Mouse (Mus musculus): ENCODE data around the gene Phox2a. TPM values are rescaled to one million over a fixed set of nuclear protein-coding genes. Genes with fewer than 3 reads are reported as not detected.

Gene Phox2a
- polyA plus RNA-seq, 1 experiment from 2014 or later: 0.10 TPM

DNA sequence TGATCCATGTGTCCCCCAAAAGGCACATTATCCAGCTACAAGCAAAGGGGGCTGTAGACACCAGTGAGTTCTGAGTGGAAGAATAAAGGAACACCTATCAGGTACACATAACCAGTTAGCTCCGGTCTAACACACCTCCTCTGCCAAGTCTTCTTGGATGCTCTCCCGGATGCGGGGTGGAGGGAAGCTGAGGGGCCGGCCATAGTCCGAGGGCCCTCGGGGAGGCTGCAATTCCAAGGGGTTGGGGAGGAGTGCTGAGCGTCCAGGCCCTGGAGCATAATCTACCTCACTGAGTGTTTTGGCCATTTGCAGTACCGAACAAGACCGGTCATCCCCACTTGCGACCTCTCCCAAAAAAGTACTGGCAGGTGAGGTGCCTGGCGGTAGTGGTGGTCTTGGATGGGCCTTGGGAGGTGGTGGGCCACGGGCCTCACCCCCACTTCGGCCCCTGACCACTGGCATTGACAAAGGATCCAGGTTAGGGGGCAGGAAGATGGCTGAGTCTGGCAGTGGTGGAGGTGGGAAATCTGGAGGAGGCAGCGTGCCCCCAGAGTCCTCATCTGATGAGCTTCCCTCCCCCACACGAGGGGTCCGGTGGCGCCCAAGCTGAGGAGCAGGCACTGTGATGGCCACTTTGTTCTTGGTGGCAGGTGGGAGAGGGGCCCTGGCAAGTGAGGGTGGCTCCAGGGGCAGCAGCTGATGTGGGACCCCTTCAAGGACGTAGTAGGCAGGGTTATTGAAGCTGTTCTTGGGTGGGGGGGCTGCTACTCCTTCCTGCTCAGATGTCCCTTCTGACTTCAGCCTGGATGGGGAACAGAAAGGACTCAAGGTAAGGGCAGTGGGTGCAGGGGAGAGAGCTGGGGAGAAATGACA is 5.9 kb downstream of the Phox2a start:
- Histone ChIP-seq H3K4me1 (replicated peaks; ENCODE audit: control insufficient read depth, insufficient read depth, low read length) (peaks cover 3% of the 10 kb centered on the region), H3K4me2 (no peak overlapping the region), H3K36me3 (ENCODE audit: control insufficient read depth, insufficient read depth, low read length) (peaks cover 29% of the 10 kb centered on the region), H3K27ac (ENCODE audit: low read depth, low read length) (no peak overlapping the region), H3K9me3 (ENCODE audit: control insufficient read depth, low read length) (no peaks in the 10 kb centered on the region), H3K27me3 (replicated peaks; ENCODE audit: control insufficient read depth, insufficient read depth, low read length) (peaks cover 52% of the 10 kb centered on the region), H3K9ac (ENCODE audit: low read depth, low read length) (no peak overlapping the region), H3K4me3 (ENCODE audit: low read depth, low read length) (no peak overlapping the region)
- DNase-seq (ENCODE audit: low spot score) (no peak), ATAC-seq (replicated peaks; ENCODE audit: low FRiP score) (no peak)
- WGBS: 82% methylated on average over 18 of the region's 18 CpGs

DNA sequence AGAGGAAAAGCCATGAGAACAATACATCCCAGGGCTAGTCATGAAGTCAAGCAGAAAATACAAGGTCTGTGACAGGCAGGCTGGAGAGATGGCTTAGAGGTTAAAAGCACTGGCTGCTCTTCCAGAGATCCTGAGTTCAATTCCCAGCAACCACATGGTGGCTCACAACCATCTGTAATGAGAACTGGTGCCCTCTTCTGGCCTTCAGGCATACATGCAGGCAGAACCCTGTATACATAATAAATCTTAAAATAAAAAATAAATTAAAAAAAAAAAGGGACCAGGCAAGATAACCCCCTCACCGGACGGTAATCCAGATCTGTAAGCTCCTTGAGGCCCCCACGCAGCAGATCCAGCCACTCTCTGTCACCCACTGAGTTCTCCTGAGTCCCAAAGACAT is 12.3 kb downstream of the Phox2a start:
- Histone ChIP-seq H3K4me2 (no peak overlapping the region), H3K4me3 (ENCODE audit: low read depth, low read length) (no peak overlapping the region), H3K9ac (ENCODE audit: low read depth, low read length) (no peak overlapping the region), H3K27me3 (replicated peaks; ENCODE audit: control insufficient read depth, insufficient read depth, low read length) (no peaks in the 10 kb centered on the region), H3K36me3 (ENCODE audit: control insufficient read depth, insufficient read depth, low read length) (peaks cover 45% of the 10 kb centered on the region), H3K4me1 (replicated peaks; ENCODE audit: control insufficient read depth, insufficient read depth, low read length) (peaks cover 3% of the 10 kb centered on the region; the same call in 1 of the 2 replicates), H3K9me3 (ENCODE audit: control insufficient read depth, low read length) (no peaks in the 10 kb centered on the region), H3K27ac (ENCODE audit: low read depth, low read length) (no peak overlapping the region)
- DNase-seq (ENCODE audit: low spot score) (no peak), ATAC-seq (replicated peaks; ENCODE audit: low FRiP score) (no peak)
- WGBS: 89% methylated on average over 3 of the region's 3 CpGs

DNA sequence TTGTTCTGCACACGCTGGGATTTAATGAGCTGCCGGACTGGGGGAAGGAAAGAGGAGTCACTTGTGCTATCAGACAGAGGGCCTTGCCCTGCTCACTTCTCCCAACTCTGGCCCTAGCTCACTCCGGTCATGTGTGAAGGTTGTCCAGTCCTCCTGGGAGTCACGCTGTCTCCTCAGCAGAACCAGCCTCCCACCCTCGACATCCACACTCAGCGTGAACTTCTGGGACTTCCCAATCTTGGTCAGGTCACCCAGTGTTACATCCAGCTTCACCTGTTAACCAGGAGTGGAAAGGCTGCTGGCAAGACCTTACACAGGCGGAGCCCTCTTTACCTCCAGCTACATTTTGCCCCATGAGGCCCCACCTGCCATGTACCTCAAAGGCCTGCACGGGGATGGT is 13.3 kb downstream of the Phox2a start:
- H3K9me3 ChIP-seq (ENCODE audit: control insufficient read depth, low read length): no peaks in the 10 kb centered on the region
- peaks cover 6% of the 10 kb centered on the region; the same call in 1 of the 2 replicates for H3K4me1 ChIP-seq (replicated peaks; ENCODE audit: control insufficient read depth, insufficient read depth, low read length)
- H3K27ac ChIP-seq (ENCODE audit: low read depth, low read length): no peak overlapping the region
- H3K4me3 ChIP-seq (ENCODE audit: low read depth, low read length): no peak overlapping the region
- 87% methylated on average over 8 of the region's 8 CpGs for WGBS
- no peak overlapping the region for H3K4me2 ChIP-seq
- peaks cover under 1% of the 10 kb centered on the region; the same call in 1 of the 2 replicates for H3K27me3 ChIP-seq (replicated peaks; ENCODE audit: control insufficient read depth, insufficient read depth, low read length)
- ATAC-seq (replicated peaks; ENCODE audit: low FRiP score) (no peak), DNase-seq (ENCODE audit: low spot score) (no peak)
- no peak overlapping the region for H3K9ac ChIP-seq (ENCODE audit: low read depth, low read length)
- peaks cover 39% of the 10 kb centered on the region for H3K36me3 ChIP-seq (ENCODE audit: control insufficient read depth, insufficient read depth, low read length)

DNA sequence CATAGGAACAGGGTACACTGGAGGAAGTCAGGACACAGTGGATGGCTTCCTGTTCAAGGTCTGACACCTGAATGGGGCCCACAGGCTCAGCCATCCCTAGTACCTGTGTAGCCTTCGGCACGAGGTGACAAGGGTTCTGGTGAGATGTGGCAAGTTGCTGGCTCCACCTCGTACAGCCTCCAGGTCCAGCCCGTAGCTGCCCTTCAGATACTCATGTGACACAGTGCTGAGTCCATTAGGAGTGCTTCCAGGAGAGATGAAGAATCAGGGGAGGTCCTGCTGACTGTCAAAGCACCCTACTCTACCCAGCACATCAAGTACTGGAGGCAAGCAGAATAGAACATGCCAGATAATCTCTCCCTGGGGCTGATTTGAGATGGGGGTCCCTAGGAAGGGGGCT is 14.3 kb downstream of the Phox2a start:
- Histone ChIP-seq H3K9ac (ENCODE audit: low read depth, low read length) (no peak overlapping the region), H3K27ac (ENCODE audit: low read depth, low read length) (no peak overlapping the region), H3K4me1 (replicated peaks; ENCODE audit: control insufficient read depth, insufficient read depth, low read length) (peaks cover 6% of the 10 kb centered on the region; the same call in 1 of the 2 replicates), H3K36me3 (ENCODE audit: control insufficient read depth, insufficient read depth, low read length) (peaks cover 34% of the 10 kb centered on the region), H3K4me2 (no peak overlapping the region), H3K9me3 (ENCODE audit: control insufficient read depth, low read length) (no peaks in the 10 kb centered on the region), H3K27me3 (replicated peaks; ENCODE audit: control insufficient read depth, insufficient read depth, low read length) (peaks cover 8% of the 10 kb centered on the region), H3K4me3 (ENCODE audit: low read depth, low read length) (no peak overlapping the region)
- DNase-seq (ENCODE audit: low spot score) (no peak), ATAC-seq (replicated peaks; ENCODE audit: low FRiP score) (no peak)
- 86% methylated on average over 4 of the region's 4 CpGs for WGBS

DNA sequence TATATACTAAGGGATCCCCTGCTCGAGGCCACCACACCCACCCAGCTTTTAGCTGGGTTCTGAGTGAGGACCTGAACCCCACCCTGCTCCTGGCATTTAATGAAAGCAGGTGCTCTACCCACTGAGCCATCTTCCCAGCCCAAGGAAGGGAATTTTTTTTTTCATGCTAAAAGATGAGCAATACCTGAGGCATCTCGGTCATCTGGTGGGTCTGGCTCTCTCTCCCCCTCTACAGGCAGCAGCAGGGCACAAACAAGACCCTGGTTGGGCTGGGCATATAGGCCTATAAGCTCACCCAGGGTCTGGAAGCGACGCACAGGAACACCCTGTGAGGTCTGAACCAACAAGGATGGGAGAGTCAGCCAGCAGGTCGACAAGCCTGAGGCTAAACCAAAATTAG is 15.2 kb downstream of the Phox2a start:
- Histone ChIP-seq H3K36me3 (ENCODE audit: control insufficient read depth, insufficient read depth, low read length) (peaks cover 28% of the 10 kb centered on the region), H3K4me3 (ENCODE audit: low read depth, low read length) (no peak overlapping the region), H3K9ac (ENCODE audit: low read depth, low read length) (no peak overlapping the region), H3K4me2 (no peak overlapping the region), H3K4me1 (replicated peaks; ENCODE audit: control insufficient read depth, insufficient read depth, low read length) (peaks cover 6% of the 10 kb centered on the region; the same call in 1 of the 2 replicates), H3K27me3 (replicated peaks; ENCODE audit: control insufficient read depth, insufficient read depth, low read length) (peaks cover 18% of the 10 kb centered on the region), H3K9me3 (ENCODE audit: control insufficient read depth, low read length) (no peaks in the 10 kb centered on the region), H3K27ac (ENCODE audit: low read depth, low read length) (no peak overlapping the region)
- WGBS: 74% methylated on average over 5 of the region's 5 CpGs
- ATAC-seq (replicated peaks; ENCODE audit: low FRiP score): no peak
- no peak for DNase-seq (ENCODE audit: low spot score)

DNA sequence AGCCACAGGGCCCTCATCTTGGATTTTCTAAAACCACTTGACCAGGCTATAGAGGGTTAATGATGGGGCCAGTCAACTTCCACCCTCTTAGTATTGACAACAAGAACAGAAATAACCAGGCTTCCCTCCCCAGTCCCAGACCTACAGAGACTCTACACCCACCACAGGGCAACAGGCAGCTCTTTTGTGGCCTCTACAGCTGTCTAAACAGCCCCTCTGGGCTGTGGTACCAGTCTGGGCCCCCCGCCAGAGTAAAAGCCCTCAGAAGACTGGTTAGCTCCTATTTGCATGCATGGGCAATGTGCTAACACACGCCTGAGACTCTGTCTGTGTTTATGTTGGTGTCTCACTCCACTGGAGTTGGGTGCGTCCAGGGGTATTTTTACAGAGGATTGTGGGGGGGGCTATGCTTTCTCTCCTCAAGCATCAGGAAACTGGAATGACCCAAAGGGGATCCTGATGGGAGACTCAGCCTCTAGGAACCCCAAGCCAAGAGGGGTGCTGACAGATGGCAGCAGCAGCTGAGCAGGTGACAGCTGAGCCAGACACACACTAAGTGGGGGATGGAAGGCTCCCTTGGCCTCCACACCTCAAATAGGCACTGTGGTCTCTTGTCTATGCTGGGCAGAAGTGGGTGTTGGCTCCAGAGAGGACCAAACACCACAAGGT is 15.9 kb downstream of the Phox2a start:
- Histone ChIP-seq H3K4me3 (ENCODE audit: low read depth, low read length) (no peak overlapping the region), H3K27me3 (replicated peaks; ENCODE audit: control insufficient read depth, insufficient read depth, low read length) (peaks cover 22% of the 10 kb centered on the region), H3K9me3 (ENCODE audit: control insufficient read depth, low read length) (no peaks in the 10 kb centered on the region), H3K27ac (ENCODE audit: low read depth, low read length) (no peak overlapping the region), H3K36me3 (ENCODE audit: control insufficient read depth, insufficient read depth, low read length) (peaks cover 28% of the 10 kb centered on the region), H3K4me2 (no peak overlapping the region), H3K9ac (ENCODE audit: low read depth, low read length) (no peak overlapping the region), H3K4me1 (replicated peaks; ENCODE audit: control insufficient read depth, insufficient read depth, low read length) (peaks cover 6% of the 10 kb centered on the region; the same call in 1 of the 2 replicates)
- 76% methylated on average over 3 of the region's 3 CpGs for WGBS
- DNase-seq (ENCODE audit: low spot score): no peak
- ATAC-seq (replicated peaks; ENCODE audit: low FRiP score): no peak

DNA sequence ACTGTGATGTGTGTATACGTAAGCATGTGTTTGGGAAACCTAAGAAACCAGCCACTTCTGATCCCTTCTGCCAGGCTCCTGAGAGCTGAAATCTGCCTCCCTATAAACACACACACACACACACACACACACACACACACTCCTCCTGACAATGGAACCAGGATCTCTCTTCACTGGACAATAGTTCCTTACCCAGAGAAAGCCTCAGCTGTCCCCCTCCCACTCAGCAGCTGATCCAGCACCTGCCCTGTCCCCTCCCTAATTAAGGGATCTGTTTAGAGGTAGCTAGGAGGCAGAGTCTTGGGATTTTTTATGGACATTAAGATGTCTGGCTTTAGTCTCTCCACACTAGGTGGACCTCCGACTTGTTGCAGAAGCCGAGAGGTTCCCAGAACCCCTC is 16.8 kb downstream of the Phox2a start:
- peaks cover 23% of the 10 kb centered on the region for H3K36me3 ChIP-seq (ENCODE audit: control insufficient read depth, insufficient read depth, low read length)
- H3K9me3 ChIP-seq (ENCODE audit: control insufficient read depth, low read length): no peaks in the 10 kb centered on the region
- 78% methylated on average over 3 of the region's 3 CpGs for WGBS
- H3K9ac ChIP-seq (ENCODE audit: low read depth, low read length): no peak overlapping the region
- H3K27me3 ChIP-seq (replicated peaks; ENCODE audit: control insufficient read depth, insufficient read depth, low read length): peaks cover 22% of the 10 kb centered on the region
- H3K4me2 ChIP-seq: peak overlapping the region; percentile 91; the same call in 1 of the 2 replicates
- H3K27ac ChIP-seq (ENCODE audit: low read depth, low read length): no peak overlapping the region
- peaks cover 6% of the 10 kb centered on the region; the same call in 1 of the 2 replicates for H3K4me1 ChIP-seq (replicated peaks; ENCODE audit: control insufficient read depth, insufficient read depth, low read length)
- H3K4me3 ChIP-seq (ENCODE audit: low read depth, low read length): no peak overlapping the region
- DNase-seq (ENCODE audit: low spot score): no peak
- ATAC-seq (replicated peaks; ENCODE audit: low FRiP score): no peak

DNA sequence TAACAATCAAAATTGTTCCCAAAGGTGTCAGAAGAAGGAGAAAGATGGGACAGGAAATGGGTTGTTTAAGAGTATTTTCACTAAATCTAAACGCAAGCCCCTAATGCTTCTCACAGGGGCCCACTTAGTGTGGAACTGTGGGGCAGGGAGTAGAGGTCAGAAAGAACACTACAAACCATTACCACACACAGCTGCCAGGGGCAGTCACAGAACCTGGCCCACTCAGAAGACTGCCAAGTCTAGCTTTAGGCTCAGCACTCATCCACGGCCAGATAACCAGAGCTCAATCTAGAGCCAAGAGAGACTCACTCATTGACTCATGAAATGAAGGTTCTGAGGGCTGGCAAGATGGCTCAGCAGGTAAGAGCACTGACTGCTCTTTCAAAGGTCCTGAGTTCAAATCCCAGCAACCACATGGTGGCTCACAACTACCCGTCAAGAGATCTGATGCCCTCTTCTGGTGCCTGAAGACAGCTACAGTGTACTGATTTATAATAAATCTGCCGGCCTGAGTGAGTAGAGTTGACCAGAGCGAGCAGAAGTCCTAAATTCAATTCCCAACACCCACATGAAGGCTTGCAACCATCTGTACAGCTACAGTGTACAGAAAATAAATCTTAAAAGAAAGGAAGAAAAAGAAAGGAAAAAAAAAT is 17.5 kb downstream of the Phox2a start:
- H3K27me3 ChIP-seq (replicated peaks; ENCODE audit: control insufficient read depth, insufficient read depth, low read length): peaks cover 22% of the 10 kb centered on the region
- H3K9me3 ChIP-seq (ENCODE audit: control insufficient read depth, low read length): no peaks in the 10 kb centered on the region
- no peak overlapping the region; the same call in 1 of the 2 replicates for H3K9ac ChIP-seq (ENCODE audit: low read depth, low read length)
- 50% methylated on average over 5 of the region's 5 CpGs for WGBS
- H3K36me3 ChIP-seq (ENCODE audit: control insufficient read depth, insufficient read depth, low read length): peaks cover 17% of the 10 kb centered on the region
- peak overlapping the region; percentile 74 for H3K4me3 ChIP-seq (ENCODE audit: low read depth, low read length)
- no peak overlapping the region for H3K27ac ChIP-seq (ENCODE audit: low read depth, low read length)
- no peak for ATAC-seq (replicated peaks; ENCODE audit: low FRiP score)
- DNase-seq (ENCODE audit: low spot score): no peak
- H3K4me1 ChIP-seq (replicated peaks; ENCODE audit: control insufficient read depth, insufficient read depth, low read length): peaks cover 6% of the 10 kb centered on the region; the same call in 1 of the 2 replicates
- peak overlapping the region; percentile 91 for H3K4me2 ChIP-seq
